ENCODE assay signal across 10 mouse cellular contexts in genomic region chr17:12754243-12755007, GRCm38 (mm10). TPM values are rescaled to one million over a fixed set of nuclear protein-coding genes. Genes with fewer than 3 reads are reported as not detected.
DNase-seq lines count a peak whose midpoint lies in the region; ATAC-seq and TF ChIP-seq lines count a peak whose summit lies in the region.
"Had no signal": no experiment of that assay in that cellular context is flagged by ENCODE, and none has a peak within 500 bp of the region (broad histone marks: within the 10 kb centered on the region; RNA-seq: fewer than 3 reads in every experiment).

No protein-coding gene starts in this region.

- no peak for ATAC-seq in lung, postnatal 0 days
- ATAC-seq in intestine, embryonic 15.5 days: no peak
- ATAC-seq in hindbrain, embryonic 14.5 days (ENCODE audit: low FRiP score): no peak
- ATAC-seq: midbrain, embryonic 13.5 days had no signal

- H3K4me3 ChIP-seq in heart, embryonic 10.5 days: no peak overlapping the region
- no peak overlapping the region for H3K4me3 ChIP-seq in lung, postnatal 0 days (ENCODE audit: low read depth, low read length)
- no peak overlapping the region for H3K4me3 ChIP-seq in intestine, embryonic 15.5 days (replicated peaks)
- no peak overlapping the region for H3K4me3 ChIP-seq in hindbrain, embryonic 14.5 days (replicated peaks; ENCODE audit: low read length)
- H3K4me3 ChIP-seq: midbrain, embryonic 13.5 days had no signal

- peaks cover 95% of the 10 kb centered on the region for H3K4me1 ChIP-seq in heart, embryonic 10.5 days
- peaks cover 49% of the 10 kb centered on the region for H3K4me1 ChIP-seq in lung, postnatal 0 days (ENCODE audit: insufficient read depth, low read depth, low read length)
- H3K4me1 ChIP-seq in intestine, embryonic 15.5 days (replicated peaks): peaks cover 80% of the 10 kb centered on the region
- H3K4me1 ChIP-seq in hindbrain, embryonic 14.5 days (replicated peaks; ENCODE audit: control insufficient read depth, insufficient read depth, low read length): peaks cover 22% of the 10 kb centered on the region

- no peaks in the 10 kb centered on the region for H3K9me3 ChIP-seq in heart, embryonic 10.5 days
- H3K9me3 ChIP-seq in lung, postnatal 0 days (ENCODE audit: low read length): no peaks in the 10 kb centered on the region
- no peaks in the 10 kb centered on the region for H3K9me3 ChIP-seq in intestine, embryonic 15.5 days
- no peaks in the 10 kb centered on the region for H3K9me3 ChIP-seq in hindbrain, embryonic 14.5 days (ENCODE audit: control insufficient read depth, low read length)
- H3K9me3 ChIP-seq: midbrain, embryonic 13.5 days had no signal

- 57% methylated on average over 3 of the region's 3 CpGs for WGBS in heart, embryonic 10.5 days
- WGBS in lung, postnatal 0 days: 41% methylated on average over 3 of the region's 3 CpGs
- WGBS in intestine, embryonic 15.5 days: 57% methylated on average over 3 of the region's 3 CpGs
- WGBS in hindbrain, embryonic 14.5 days: 93% methylated on average over 3 of the region's 3 CpGs

- TF ChIP-seq EP300 in lung, postnatal 0 days (IDR thresholded peaks at IDR 0.05): no peak

- no peaks in the 10 kb centered on the region for H3K27me3 ChIP-seq in heart, embryonic 10.5 days (ENCODE audit: insufficient read depth, poor library complexity, severe bottlenecking)
- H3K27me3 ChIP-seq in lung, postnatal 0 days (replicated peaks; ENCODE audit: insufficient read depth, low read length): no peaks in the 10 kb centered on the region
- no peaks in the 10 kb centered on the region for H3K27me3 ChIP-seq in intestine, embryonic 15.5 days (replicated peaks)
- no peaks in the 10 kb centered on the region for H3K27me3 ChIP-seq in hindbrain, embryonic 14.5 days (ENCODE audit: control insufficient read depth, insufficient read depth, low read length)
- H3K27me3 ChIP-seq: midbrain, embryonic 13.5 days had no signal

- H3K27ac ChIP-seq in heart, embryonic 10.5 days: peak overlapping the region; percentile 0; the same call in 1 of the 2 replicates
- peak overlapping the region; percentile 52 for H3K27ac ChIP-seq in lung, postnatal 0 days (ENCODE audit: low read length)
- H3K27ac ChIP-seq in intestine, embryonic 15.5 days: 0 out of 2 replicates have a peak overlapping the region, but pooled peaks have one; percentile 38
- no peak overlapping the region for H3K27ac ChIP-seq in hindbrain, embryonic 14.5 days
- H3K27ac ChIP-seq: midbrain, embryonic 13.5 days had no signal

- TF ChIP-seq CTCF in lung, postnatal 0 days (IDR thresholded peaks at IDR 0.05): no peak

- no peak overlapping the region for H3K9ac ChIP-seq in lung, postnatal 0 days (replicated peaks; ENCODE audit: low read depth)
- no peak overlapping the region for H3K9ac ChIP-seq in intestine, embryonic 15.5 days
- no peak overlapping the region for H3K9ac ChIP-seq in hindbrain, embryonic 14.5 days
- H3K9ac ChIP-seq: midbrain, embryonic 13.5 days had no signal

- H3K36me3 ChIP-seq in heart, embryonic 10.5 days: peaks cover 70% of the 10 kb centered on the region
- H3K36me3 ChIP-seq in lung, postnatal 0 days (ENCODE audit: insufficient read depth, low read length): no peaks in the 10 kb centered on the region
- no peaks in the 10 kb centered on the region; the same call in 1 of the 2 replicates for H3K36me3 ChIP-seq in intestine, embryonic 15.5 days
- no peaks in the 10 kb centered on the region for H3K36me3 ChIP-seq in hindbrain, embryonic 14.5 days (replicated peaks; ENCODE audit: control insufficient read depth, insufficient read depth)
- H3K36me3 ChIP-seq: midbrain, embryonic 13.5 days had no signal

- H3K4me2 ChIP-seq in lung, postnatal 0 days (replicated peaks; ENCODE audit: low read depth, low read length): no peak overlapping the region
- no peak overlapping the region for H3K4me2 ChIP-seq in intestine, embryonic 15.5 days (replicated peaks)
- no peak overlapping the region for H3K4me2 ChIP-seq in hindbrain, embryonic 14.5 days (replicated peaks)
- H3K4me2 ChIP-seq: midbrain, embryonic 13.5 days had no signal

- DNase-seq in heart, embryonic 10.5 days (ENCODE audit: low spot score): no peak
- DNase-seq in heart, adult 8-10 months (ENCODE audit: low spot score): no peak
- DNase-seq in lung, postnatal 0 days (ENCODE audit: low spot score): peak; percentile 59
- DNase-seq in lung, postnatal 4 days: no peak
- DNase-seq in hindbrain, embryonic 14.5 days (ENCODE audit: low spot score): no peak
- no peak for DNase-seq in adrenal gland, postnatal 4 days (ENCODE audit: low spot score in 2 of 2)
- DNase-seq in urinary bladder, adult 2 months (ENCODE audit: low spot score): no peak
- DNase-seq: cerebellum, adult 18-20 months had no signal

RNA-seq across cellular contexts. Expression of gene Igf2r, which starts 15.0 kb away (rescaled TPM):
- polyA plus RNA-seq in heart, embryonic 10.5 days (2016; fragmentation: Nextera tagmentation; extraction: Ambion mirVana): 141 and 272 TPM in 2 replicates
- 100 to 1,000 TPM; 103 to 124 (median 118) TPM for total RNA-seq in heart, adult 8-10 months (2022)
- 26.7 and 27.9 TPM in 2 replicates for polyA plus RNA-seq in lung, postnatal 0 days (2015; fragmentation: Nextera tagmentation; extraction: Ambion mirVana)
- 37.5 and 38.9 TPM in 2 replicates for polyA plus RNA-seq in intestine, embryonic 15.5 days (2015; fragmentation: Nextera tagmentation; extraction: Ambion mirVana)
- polyA plus RNA-seq in hindbrain, embryonic 14.5 days (2014; fragmentation: Nextera tagmentation; extraction: Ambion mirVana): 13.1 and 14.9 TPM in 2 replicates
- 10 to 100 TPM; 76.4 to 82.0 TPM for total RNA-seq in adrenal gland, postnatal 4 days (2021)
- 35.4 and 51.7 TPM in 2 replicates for polyA plus RNA-seq in urinary bladder, adult 2 months (2012; rRNA removed)
